Mouse (Mus musculus) kidney, postnatal 0 days (tissue): ENCODE measurements around the gene Olfr1023. TPM values are rescaled to one million over a fixed set of nuclear protein-coding genes. Genes with fewer than 3 reads are reported as not detected.

ENCODE experiments used
- ATAC-seq: fragments of 200-750 bp; cut with Nextera tagmentation; replicated peaks from 2 replicates; pipeline ENCODE4 v1.8.0; 2017; ENCODE audit warnings: low read depth, moderate number of reproducible peaks, moderate TSS enrichment, moderate library complexity; ENCODE audit not compliant: low FRiP score
- DNase-seq: peaks from one replicate; pipeline ENCODE4 v3.0.0-alpha.2; 2016; ENCODE audit warnings: low spot score
- H3K27ac ChIP-seq: fragments of 300-500 bp; sonication (generic); 2 replicates; pipeline ENCODE4 v1.5.1; 2014; ENCODE audit warnings: mild to moderate bottlenecking
- H3K27me3 ChIP-seq: fragments of 300-500 bp; sonication (generic); 2 replicates; pipeline ENCODE4 v1.6.1; 2014; ENCODE audit warnings: low read length, mixed read lengths; ENCODE audit not compliant: insufficient read depth
- H3K36me3 ChIP-seq: fragments of 300-500 bp; sonication (generic); 2 replicates; pipeline ENCODE4 v1.6.1; 2014; ENCODE audit warnings: low read length, mixed read lengths; ENCODE audit not compliant: insufficient read depth
- H3K4me1 ChIP-seq: fragments of 300-500 bp; sonication (generic); replicated peaks from 2 replicates; pipeline ENCODE4 v1.6.1; 2014; ENCODE audit warnings: antibody characterized with exemption, low read length, mixed read lengths; ENCODE audit not compliant: insufficient read depth
- H3K4me2 ChIP-seq: fragments of 300-500 bp; sonication (generic); 2 replicates; pipeline ENCODE4 v1.6.1; 2014; ENCODE audit warnings: mild to moderate bottlenecking, low read length, moderate library complexity, mixed read lengths
- H3K4me3 ChIP-seq: fragments of 300-500 bp; sonication (generic); replicated peaks from 2 replicates; pipeline ENCODE4 v1.5.1; 2014; ENCODE audit warnings: low read depth, low read length
- H3K9ac ChIP-seq: fragments of 300-500 bp; sonication (generic); 2 replicates; pipeline ENCODE4 v1.6.1; 2014; ENCODE audit warnings: low read depth, low read length
- H3K9me3 ChIP-seq: fragments of 300-500 bp; sonication (generic); replicated peaks from 2 replicates; pipeline ENCODE4 v1.6.1; 2016; ENCODE audit warnings: low read length, inconsistent platforms, mixed read lengths
- CTCF ChIP-seq: IDR thresholded peaks from 2 replicates; pipeline ENCODE4 v1.5.1; 2016; ENCODE audit warnings: antibody characterized with exemption, low read depth, mild to moderate bottlenecking, moderate library complexity
- WGBS: fragments of 180-500 bp; shearing (Covaris S2); extraction: QIAGEN DNeasy Blood & Tissue Kit; methylation state at CpG from one replicate; pipeline ENCODE4 v1.1.7; 2014; 5-methylcytosine and 5-hydroxymethylcytosine counted together
- polyA plus RNA-seq: library from polyadenylated mRNA; unstranded; fragments of >200 nt; fragmentation: Nextera tagmentation; extraction: Ambion mirVana; gene quantifications from 2 replicates; pipeline ENCODE4 v1.2.1, GENCODE M21; 2015

Gene Olfr1023
- polyA plus RNA-seq = not detected in 2 replicates

DNA sequence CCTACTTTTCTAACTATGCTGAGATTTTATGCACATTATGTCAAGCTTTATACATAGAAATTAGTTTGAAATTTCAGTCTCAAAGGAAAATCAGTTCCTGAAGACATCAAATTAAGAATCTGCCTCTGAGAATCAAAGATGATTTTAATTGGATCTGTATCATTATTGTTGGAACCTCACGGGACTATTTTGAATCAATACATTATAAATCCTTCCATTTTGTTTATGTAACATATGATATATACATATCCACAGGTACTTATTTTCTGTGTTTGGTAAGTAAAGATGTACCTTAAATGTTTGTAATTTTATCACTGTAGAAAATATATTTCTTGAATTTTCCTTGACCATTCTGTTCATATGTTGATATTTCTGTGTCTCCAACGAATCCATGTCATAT lies at the start of gene Olfr1023:
Gene Olfr1023, plus strand, starts transcription at position 301 of the 400 bp plus-strand sequence.
- ATAC-seq (no peak), DNase-seq (no peak)
- Histone ChIP-seq H3K9me3 (no peaks in the 10 kb centered on the region), H3K4me2 (no peak within 1 kb of the TSS), H3K9ac (no peak within 1 kb of the TSS), H3K4me3 (no peak within 1 kb of the TSS), H3K27me3 (no peaks in the 10 kb centered on the region), H3K36me3 (no peaks in the 10 kb centered on the region), H3K27ac (no peak within 1 kb of the TSS), H3K4me1 (no peaks in the 10 kb centered on the region)
- no peak for TF ChIP-seq CTCF
- WGBS = 58% methylated on average over 2 of the region's 2 CpGs

DNA sequence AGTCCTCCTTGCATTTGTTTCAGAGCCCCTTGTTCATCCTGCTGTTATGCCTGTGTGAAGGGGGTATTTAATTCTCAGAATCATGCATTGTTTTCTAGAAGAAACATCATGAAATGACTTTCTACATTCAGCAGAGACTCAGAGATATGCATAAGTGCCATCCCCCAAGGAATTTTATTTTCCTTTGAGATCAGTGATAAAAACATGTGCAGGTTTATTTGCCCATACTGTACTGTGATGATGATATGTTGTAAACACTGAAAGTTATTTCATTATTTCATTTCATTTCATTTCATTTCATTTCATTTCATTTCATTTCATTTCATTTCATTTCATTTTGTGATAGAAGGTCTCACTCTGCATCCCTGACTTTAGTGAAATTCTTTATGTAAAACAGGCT lies 40.1 kb upstream of the Olfr1023 start, which contains the start of gene Olfr1019:
Gene Olfr1019, minus strand, starts transcription at position 101 of the 400 bp plus-strand sequence.
- no peaks in the 10 kb centered on the region for H3K36me3 ChIP-seq
- no peak for TF ChIP-seq CTCF
- H3K9me3 ChIP-seq = no peaks in the 10 kb centered on the region
- ATAC-seq (no peak), DNase-seq (no peak)
- no peak within 1 kb of the TSS for H3K4me2 ChIP-seq
- no peaks in the 10 kb centered on the region for H3K4me1 ChIP-seq
- H3K4me3 ChIP-seq = no peak within 1 kb of the TSS
- no peak within 1 kb of the TSS for H3K9ac ChIP-seq
- H3K27me3 ChIP-seq = no peaks in the 10 kb centered on the region
- no peak within 1 kb of the TSS for H3K27ac ChIP-seq

DNA sequence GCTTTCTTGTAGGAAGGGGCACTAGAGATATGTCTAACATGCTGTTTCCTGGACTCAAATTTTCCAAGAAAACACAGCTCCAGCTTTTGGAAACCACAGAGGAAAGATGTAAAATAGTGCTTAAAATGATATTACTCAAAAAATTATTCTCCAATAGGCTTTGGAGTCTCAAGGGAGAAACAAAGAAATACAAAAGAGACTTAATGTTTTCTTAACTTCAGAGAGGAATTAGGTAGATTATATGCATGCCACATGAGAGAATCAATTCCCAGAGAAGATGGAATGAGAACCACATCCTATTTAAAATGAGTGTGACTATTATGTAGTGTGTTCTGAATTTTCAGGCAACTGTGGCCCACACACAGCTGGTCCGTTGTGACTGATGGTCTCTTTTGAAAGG lies 38.7 kb upstream of the Olfr1023 start, which contains the start of gene Olfr1020:
Gene Olfr1020, plus strand, starts transcription at position 301 of the 400 bp plus-strand sequence.
- Histone ChIP-seq H3K36me3 (no peaks in the 10 kb centered on the region), H3K4me3 (no peak within 1 kb of the TSS), H3K27me3 (no peaks in the 10 kb centered on the region), H3K9ac (no peak within 1 kb of the TSS), H3K4me2 (no peak within 1 kb of the TSS), H3K4me1 (no peaks in the 10 kb centered on the region), H3K27ac (no peak within 1 kb of the TSS), H3K9me3 (no peaks in the 10 kb centered on the region)
- ATAC-seq = no peak
- no peak for DNase-seq
- WGBS = 68% methylated on average over 1 of the region's 1 CpGs
- no peak for TF ChIP-seq CTCF

DNA sequence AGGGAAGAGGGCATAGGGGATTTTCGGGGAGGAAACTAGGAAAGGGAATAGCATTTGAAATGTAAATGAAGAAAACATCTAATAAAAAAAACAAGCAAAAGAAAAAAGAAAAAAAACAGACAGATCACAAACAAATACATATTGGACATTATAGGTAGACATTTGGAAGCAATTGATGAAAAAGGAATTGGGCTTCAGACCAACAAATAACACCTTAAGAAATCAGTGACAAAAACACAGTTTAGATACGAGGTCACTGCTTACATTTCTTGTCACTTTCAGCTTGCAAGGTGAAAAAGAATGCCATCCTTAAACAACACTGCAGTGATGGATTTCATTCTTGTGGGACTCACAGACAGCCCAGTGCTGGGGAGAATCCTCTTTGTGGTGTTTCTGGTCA lies 17.1 kb upstream of the Olfr1023 start, which contains the start of gene Olfr1022:
Gene Olfr1022, plus strand, starts transcription at position 301 of the 400 bp plus-strand sequence.
- H3K27ac ChIP-seq = no peak within 1 kb of the TSS
- no peak for DNase-seq
- TF ChIP-seq CTCF = no peak
- WGBS = 58% methylated on average over 2 of the region's 2 CpGs
- H3K4me3 ChIP-seq = no peak within 1 kb of the TSS
- no peaks in the 10 kb centered on the region for H3K9me3 ChIP-seq
- no peaks in the 10 kb centered on the region for H3K27me3 ChIP-seq
- H3K36me3 ChIP-seq = no peaks in the 10 kb centered on the region
- no peaks in the 10 kb centered on the region for H3K4me1 ChIP-seq
- no peak for ATAC-seq
- no peak within 1 kb of the TSS for H3K9ac ChIP-seq
- no peak within 1 kb of the TSS for H3K4me2 ChIP-seq

DNA sequence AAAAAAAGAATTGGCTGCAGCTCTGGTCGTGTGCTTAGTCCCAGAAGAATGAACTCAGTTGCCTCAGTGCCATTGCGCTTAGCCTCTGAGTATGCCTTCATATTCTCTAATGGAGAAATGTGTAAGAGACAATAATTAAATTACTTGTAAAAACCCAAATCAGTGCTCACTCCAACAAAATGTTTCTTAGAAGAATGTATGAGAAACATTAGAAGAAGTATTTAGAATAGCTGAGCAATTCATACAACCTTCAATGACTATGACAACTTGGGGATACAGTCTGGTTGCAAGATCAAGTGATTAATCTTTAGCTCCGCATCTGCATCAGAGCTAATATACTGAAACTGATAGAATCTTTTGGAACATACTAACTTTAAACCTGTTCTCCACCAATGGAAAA lies 19.5 kb downstream of the Olfr1023 start, which contains the start of gene Olfr1024:
Gene Olfr1024, minus strand, starts transcription at position 101 of the 400 bp plus-strand sequence.
- WGBS = 82% methylated on average over 3 of the region's 3 CpGs
- no peaks in the 10 kb centered on the region for H3K9me3 ChIP-seq
- H3K9ac ChIP-seq = no peak within 1 kb of the TSS
- no peak within 1 kb of the TSS for H3K4me2 ChIP-seq
- H3K27ac ChIP-seq = no peak within 1 kb of the TSS
- H3K4me1 ChIP-seq = no peaks in the 10 kb centered on the region
- no peak within 1 kb of the TSS for H3K4me3 ChIP-seq
- no peaks in the 10 kb centered on the region for H3K27me3 ChIP-seq
- no peak for DNase-seq
- H3K36me3 ChIP-seq = no peaks in the 10 kb centered on the region
- no peak for ATAC-seq
- TF ChIP-seq CTCF = no peak

DNA sequence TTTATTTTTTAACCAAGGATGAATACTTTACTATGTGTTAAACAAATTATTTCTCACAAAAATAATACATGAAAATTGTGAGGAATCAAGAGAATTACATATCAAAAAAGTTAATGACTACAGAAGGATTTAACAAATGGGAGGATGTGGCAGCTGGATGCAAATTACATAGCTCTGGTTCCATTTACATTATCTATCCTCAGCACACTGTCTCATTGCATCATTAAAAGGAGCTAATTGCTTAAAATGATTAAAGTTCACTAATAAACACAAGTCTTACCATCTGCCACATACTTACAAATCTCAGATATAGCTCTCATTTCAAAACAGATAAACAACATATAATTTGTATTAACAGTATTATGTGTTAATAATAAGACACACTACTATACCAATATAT lies 27.8 kb downstream of the Olfr1023 start:
- H3K4me2 ChIP-seq = no peak overlapping the region
- no peak overlapping the region for H3K27ac ChIP-seq
- no peaks in the 10 kb centered on the region for H3K36me3 ChIP-seq
- H3K27me3 ChIP-seq = no peaks in the 10 kb centered on the region
- ATAC-seq = no peak
- H3K4me3 ChIP-seq = no peak overlapping the region
- no peak for TF ChIP-seq CTCF
- no peak for DNase-seq
- H3K9me3 ChIP-seq = no peaks in the 10 kb centered on the region
- no peak overlapping the region for H3K9ac ChIP-seq
- no peaks in the 10 kb centered on the region for H3K4me1 ChIP-seq

GRCm38 (mm10) chr2:85914893-85915292 lies 29.5 kb downstream of the Olfr1023 start, which contains the start of gene Olfr1025-ps1:
Gene Olfr1025-ps1 (plus strand): TSS chr2:85915193.
- no peak within 1 kb of the TSS for H3K27ac ChIP-seq
- no peaks in the 10 kb centered on the region for H3K27me3 ChIP-seq
- no peak for DNase-seq
- no peak within 1 kb of the TSS for H3K4me3 ChIP-seq
- no peaks in the 10 kb centered on the region for H3K36me3 ChIP-seq
- TF ChIP-seq CTCF = no peak
- H3K4me1 ChIP-seq = no peaks in the 10 kb centered on the region
- H3K9me3 ChIP-seq = no peaks in the 10 kb centered on the region
- WGBS = 65% methylated on average over 1 of the region's 1 CpGs
- ATAC-seq = no peak
- H3K4me2 ChIP-seq = no peak within 1 kb of the TSS
- H3K9ac ChIP-seq = no peak within 1 kb of the TSS
